ENCODE assay signal across 32 mouse cellular contexts in genomic region chr12:102935892-102936291, GRCm38 (mm10). TPM values are rescaled to one million over a fixed set of nuclear protein-coding genes. Genes with fewer than 3 reads are reported as not detected.
DNase-seq lines count a peak whose midpoint lies in the region; ATAC-seq and TF ChIP-seq lines count a peak whose summit lies in the region.
"Had no signal": no experiment of that assay in that cellular context is flagged by ENCODE, and none has a peak within 500 bp of the region (broad histone marks: within the 10 kb centered on the region; RNA-seq: fewer than 3 reads in every experiment).

No protein-coding gene starts in this region.

- 15% methylated on average over 1 of the region's 1 CpGs for WGBS in intestine, embryonic 15.5 days
- 14% methylated on average over 1 of the region's 1 CpGs for WGBS in intestine, postnatal 0 days
- WGBS in kidney, embryonic 14.5 days: 32% methylated on average over 1 of the region's 1 CpGs
- 62% methylated on average over 1 of the region's 1 CpGs for WGBS in midbrain, postnatal 0 days

- no peak overlapping the region for H3K9ac ChIP-seq in intestine, embryonic 15.5 days
- H3K9ac ChIP-seq in intestine, postnatal 0 days (ENCODE audit: low read depth, low read length): no peak overlapping the region
- H3K9ac ChIP-seq in kidney, embryonic 14.5 days (ENCODE audit: low read depth, low read length): no peak overlapping the region
- H3K9ac ChIP-seq in midbrain, postnatal 0 days (replicated peaks; ENCODE audit: low read length, poor library complexity, severe bottlenecking): no peak overlapping the region
- H3K9ac ChIP-seq: embryonic facial prominence, embryonic 12.5 days; embryonic facial prominence, embryonic 15.5 days; forebrain, postnatal 0 days; heart, embryonic 12.5 days; heart, embryonic 15.5 days; hindbrain, embryonic 13.5 days had no signal

- H3K9me3 ChIP-seq in intestine, embryonic 15.5 days: no peaks in the 10 kb centered on the region
- H3K9me3 ChIP-seq in intestine, postnatal 0 days (ENCODE audit: control insufficient read depth): no peaks in the 10 kb centered on the region
- no peaks in the 10 kb centered on the region for H3K9me3 ChIP-seq in kidney, embryonic 14.5 days (ENCODE audit: control insufficient read depth, low read length)
- no peaks in the 10 kb centered on the region for H3K9me3 ChIP-seq in midbrain, postnatal 0 days (ENCODE audit: low read length)
- H3K9me3 ChIP-seq: embryonic facial prominence, embryonic 12.5 days; embryonic facial prominence, embryonic 15.5 days; heart, embryonic 12.5 days; heart, embryonic 15.5 days; hindbrain, embryonic 13.5 days had no signal

- no peaks in the 10 kb centered on the region for H3K27me3 ChIP-seq in intestine, embryonic 15.5 days (replicated peaks)
- H3K27me3 ChIP-seq in intestine, postnatal 0 days (replicated peaks; ENCODE audit: control insufficient read depth, insufficient read depth, low read length): no peaks in the 10 kb centered on the region
- no peaks in the 10 kb centered on the region for H3K27me3 ChIP-seq in kidney, embryonic 14.5 days (ENCODE audit: control insufficient read depth, insufficient read depth, low read length)
- H3K27me3 ChIP-seq in midbrain, postnatal 0 days (ENCODE audit: insufficient read depth, low read length): no peaks in the 10 kb centered on the region
- H3K27me3 ChIP-seq: embryonic facial prominence, embryonic 12.5 days; embryonic facial prominence, embryonic 15.5 days; heart, embryonic 12.5 days; heart, embryonic 15.5 days; hindbrain, embryonic 13.5 days had no signal

- ATAC-seq in intestine, embryonic 15.5 days: peak; percentile 61; the same call in 1 of the 2 replicates
- no peak for ATAC-seq in intestine, postnatal 0 days
- no peak for ATAC-seq in kidney, embryonic 14.5 days (ENCODE audit: low FRiP score, low TSS enrichment)
- no peak for ATAC-seq in midbrain, postnatal 0 days (ENCODE audit: low FRiP score)
- ATAC-seq: CD4-positive, CD25-positive, alpha-beta regulatory T cell, adult 4 months; forebrain, embryonic 14.5 days; forebrain, postnatal 0 days; hindbrain, embryonic 16.5 days had no signal

- no peaks in the 10 kb centered on the region for H3K36me3 ChIP-seq in intestine, embryonic 15.5 days
- no peaks in the 10 kb centered on the region for H3K36me3 ChIP-seq in intestine, postnatal 0 days (ENCODE audit: control insufficient read depth, insufficient read depth)
- no peaks in the 10 kb centered on the region for H3K36me3 ChIP-seq in kidney, embryonic 14.5 days (ENCODE audit: control insufficient read depth, insufficient read depth, low read length)
- no peaks in the 10 kb centered on the region for H3K36me3 ChIP-seq in midbrain, postnatal 0 days (ENCODE audit: insufficient read depth, low read length)
- H3K36me3 ChIP-seq: embryonic facial prominence, embryonic 12.5 days; embryonic facial prominence, embryonic 15.5 days; heart, embryonic 12.5 days; heart, embryonic 15.5 days; hindbrain, embryonic 10.5 days; hindbrain, embryonic 13.5 days had no signal

- H3K4me1 ChIP-seq in intestine, embryonic 15.5 days (replicated peaks): no peaks in the 10 kb centered on the region
- no peaks in the 10 kb centered on the region for H3K4me1 ChIP-seq in intestine, postnatal 0 days (replicated peaks; ENCODE audit: control insufficient read depth, insufficient read depth, low read length)
- H3K4me1 ChIP-seq in kidney, embryonic 14.5 days (ENCODE audit: control insufficient read depth, insufficient read depth, low read length): no peaks in the 10 kb centered on the region
- H3K4me1 ChIP-seq in midbrain, postnatal 0 days (ENCODE audit: insufficient read depth, low read length): no peaks in the 10 kb centered on the region
- H3K4me1 ChIP-seq: embryonic facial prominence, embryonic 12.5 days; heart, embryonic 12.5 days; heart, embryonic 15.5 days; hindbrain, embryonic 13.5 days had no signal

- H3K4me3 ChIP-seq in intestine, embryonic 15.5 days (replicated peaks): no peak overlapping the region
- no peak overlapping the region for H3K4me3 ChIP-seq in intestine, postnatal 0 days (ENCODE audit: low read depth, low read length)
- H3K4me3 ChIP-seq in kidney, embryonic 14.5 days (ENCODE audit: low read length): no peak overlapping the region
- H3K4me3 ChIP-seq in midbrain, postnatal 0 days (ENCODE audit: low read depth, low read length): no peak overlapping the region
- H3K4me3 ChIP-seq: embryonic facial prominence, embryonic 12.5 days; embryonic facial prominence, embryonic 15.5 days; heart, embryonic 12.5 days; heart, embryonic 15.5 days; hindbrain, embryonic 10.5 days; hindbrain, embryonic 13.5 days had no signal

- H3K27ac ChIP-seq in intestine, embryonic 15.5 days: no peak overlapping the region
- no peak overlapping the region for H3K27ac ChIP-seq in intestine, postnatal 0 days (ENCODE audit: low read depth, low read length)
- H3K27ac ChIP-seq in kidney, embryonic 14.5 days (ENCODE audit: low read depth, low read length): no peak overlapping the region
- H3K27ac ChIP-seq in midbrain, postnatal 0 days (ENCODE audit: low read depth, low read length): no peak overlapping the region
- H3K27ac ChIP-seq: embryonic facial prominence, embryonic 12.5 days; embryonic facial prominence, embryonic 15.5 days; heart, embryonic 15.5 days; hindbrain, embryonic 10.5 days; hindbrain, embryonic 13.5 days had no signal

- DNase-seq in retina, postnatal 1 day: peak; percentile 7
- no peak for DNase-seq in retina, embryonic 14.5 days (ENCODE audit: low spot score)
- peak; percentile 17 for DNase-seq in ZHBTc4 (ENCODE audit: low read depth, low spot score)
- no peak for DNase-seq in embryo, embryonic 9.5 days (ENCODE audit: extremely low spot score)
- no peak for DNase-seq in midbrain, postnatal 0 days (ENCODE audit: low spot score)
- DNase-seq: adrenal gland, adult 2 months; adrenal gland, postnatal 14 days; B cell, adult 2 months; cerebellum, adult 11 months; cerebellum, adult 8-10 months; cerebellum, postnatal 14 days; forebrain, postnatal 0 days; gastrocnemius, postnatal 25 days; heart, adult 18-20 months; heart, postnatal 10 days; heart, postnatal 36 days had no signal

- TF ChIP-seq CTCF in intestine, postnatal 0 days (IDR thresholded peaks at IDR 0.05; ENCODE audit: low read depth): no peak
- TF ChIP-seq CTCF in midbrain, postnatal 0 days (IDR thresholded peaks at IDR 0.05): no peak

- H3K4me2 ChIP-seq in intestine, embryonic 15.5 days (replicated peaks): no peak overlapping the region
- H3K4me2 ChIP-seq in intestine, postnatal 0 days (replicated peaks; ENCODE audit: low read depth): no peak overlapping the region
- no peak overlapping the region for H3K4me2 ChIP-seq in kidney, embryonic 14.5 days (replicated peaks; ENCODE audit: low read depth, low read length)
- H3K4me2 ChIP-seq in midbrain, postnatal 0 days (ENCODE audit: low read depth, low read length, poor library complexity, severe bottlenecking): no peak overlapping the region
- H3K4me2 ChIP-seq: embryonic facial prominence, embryonic 12.5 days; embryonic facial prominence, embryonic 15.5 days; heart, embryonic 12.5 days; heart, embryonic 15.5 days; hindbrain, embryonic 13.5 days had no signal

RNA-seq across cellular contexts. Expression of gene Unc79, which starts 12.8 kb away (rescaled TPM):
- 0.28 and 0.59 TPM in 2 replicates for polyA plus RNA-seq in intestine, embryonic 15.5 days (2015; fragmentation: Nextera tagmentation; extraction: Ambion mirVana)
- polyA plus RNA-seq in intestine, postnatal 0 days (2015; fragmentation: Nextera tagmentation; extraction: Ambion mirVana): 0.10 and 0.16 TPM in 2 replicates
- 0.14 and 0.16 TPM in 2 replicates for polyA plus RNA-seq in kidney, embryonic 14.5 days (2014; fragmentation: Nextera tagmentation; extraction: Ambion mirVana)
- 39.5 and 44.5 TPM in 2 replicates for total RNA-seq in midbrain, postnatal 0 days (2014; rRNA removed)
- 4.5 and 6.7 TPM in 2 replicates for polyA plus RNA-seq in midbrain, postnatal 0 days (2015; fragmentation: Nextera tagmentation; extraction: Ambion mirVana)
- total RNA-seq: heart, postnatal 36 days had no signal

RNA-seq across cellular contexts. Expression of gene Cox8c, which starts 36.8 kb away (rescaled TPM):
- not detected in 2 replicates for polyA plus RNA-seq in intestine, embryonic 15.5 days (2015; fragmentation: Nextera tagmentation; extraction: Ambion mirVana)
- polyA plus RNA-seq in intestine, postnatal 0 days (2015; fragmentation: Nextera tagmentation; extraction: Ambion mirVana): not detected in 2 replicates
- not detected in 2 replicates for polyA plus RNA-seq in kidney, embryonic 14.5 days (2014; fragmentation: Nextera tagmentation; extraction: Ambion mirVana)
- total RNA-seq in midbrain, postnatal 0 days (2014; rRNA removed): not detected in 2 replicates
- not detected in 2 replicates for polyA plus RNA-seq in midbrain, postnatal 0 days (2015; fragmentation: Nextera tagmentation; extraction: Ambion mirVana)
- total RNA-seq: adrenal gland, adult 2 months; adrenal gland, postnatal 14 days; adrenal gland, postnatal 4 days; forebrain, postnatal 0 days; gastrocnemius, adult 8-10 months; gastrocnemius, postnatal 25 days; heart, adult 18-20 months; heart, postnatal 10 days; heart, postnatal 36 days had no signal
- polyA plus RNA-seq: adrenal gland, adult 2 months; CD4-positive, CD25-positive, alpha-beta regulatory T cell, adult 4 months; embryonic facial prominence, embryonic 12.5 days; embryonic facial prominence, embryonic 15.5 days; forebrain, embryonic 11.5 days; forebrain, embryonic 14.5 days; forebrain, postnatal 0 days; frontal cortex, adult 2 months; heart, embryonic 12.5 days; heart, embryonic 15.5 days; hindbrain, embryonic 10.5 days; hindbrain, embryonic 13.5 days; hindbrain, embryonic 16.5 days had no signal

RNA-seq across cellular contexts. Expression of gene Btbd7, which starts 57.6 kb away (rescaled TPM):
- polyA plus RNA-seq in intestine, embryonic 15.5 days (2015; fragmentation: Nextera tagmentation; extraction: Ambion mirVana): 15.0 and 15.9 TPM in 2 replicates
- 7.8 and 8.8 TPM in 2 replicates for polyA plus RNA-seq in intestine, postnatal 0 days (2015; fragmentation: Nextera tagmentation; extraction: Ambion mirVana)
- polyA plus RNA-seq in kidney, embryonic 14.5 days (2014; fragmentation: Nextera tagmentation; extraction: Ambion mirVana): 17.7 and 24.0 TPM in 2 replicates
- total RNA-seq in midbrain, postnatal 0 days (2014; rRNA removed): 32.2 and 33.8 TPM in 2 replicates
- 6.8 and 9.2 TPM in 2 replicates for polyA plus RNA-seq in midbrain, postnatal 0 days (2015; fragmentation: Nextera tagmentation; extraction: Ambion mirVana)

Comparison
In these comparisons a context has a peak if more than half of its experiments do, and no peak if none do; other contexts are left out.
1. DNase-seq: peak in retina, postnatal 1 day (single experiment) and ZHBTc4 (single experiment); none in retina, embryonic 14.5 days (single experiment), embryo, embryonic 9.5 days (single experiment) and midbrain, postnatal 0 days (single experiment).